Mouse (Mus musculus): ENCODE data around the gene Sdhaf3. TPM values are rescaled to one million over a fixed set of nuclear protein-coding genes. Genes with fewer than 3 reads are reported as not detected.
A peak's percentile ranks its signal among the peaks of the same experiment; 100 is the strongest.
"Not testable (repeated sequence)": the region's sequence is repeated elsewhere in the genome, so short reads cannot be mapped to it uniquely, and the experiment has no call there.

Sdhaf3 gene
- polyA plus RNA-seq, 1 experiment from 2014 or later = 9.0 TPM

- Histone ChIP-seq H3K4me3 (ENCODE audit: low read depth, low read length) (no peak overlapping the region), H3K36me3 (replicated peaks; ENCODE audit: control insufficient read depth, insufficient read depth, low read depth, low read length) (no peaks in the 10 kb centered on the region), H3K27me3 (ENCODE audit: control insufficient read depth, insufficient read depth, low read length) (no peaks in the 10 kb centered on the region), H3K4me1 (ENCODE audit: control insufficient read depth, insufficient read depth, low read length) (no peaks in the 10 kb centered on the region), H3K4me2 (ENCODE audit: low read depth, low read length) (no peak overlapping the region), H3K9ac (replicated peaks; ENCODE audit: low read length) (no peak overlapping the region), H3K9me3 (replicated peaks; ENCODE audit: control insufficient read depth, low read length) (no peaks in the 10 kb centered on the region), H3K27ac (replicated peaks; ENCODE audit: low read depth, low read length) (no peak overlapping the region)
- ATAC-seq (replicated peaks; ENCODE audit: insufficient number of reproducible peaks, low FRiP score, low TSS enrichment, low read depth) (no peak), DNase-seq (ENCODE audit: low spot score) (no peak)
- whole genome bisulfite sequencing = 80% methylated on average over 4 of the region's 4 CpGs
Observed at GRCm38 (mm10) chr6:6931507-6931906, 24.3 kb upstream of the Sdhaf3 start.

- no peaks in the 10 kb centered on the region for H3K36me3 ChIP-seq (replicated peaks; ENCODE audit: control insufficient read depth, insufficient read depth, low read depth, low read length)
- no peaks in the 10 kb centered on the region for H3K9me3 ChIP-seq (replicated peaks; ENCODE audit: control insufficient read depth, low read length)
- DNase-seq (ENCODE audit: low spot score) (no peak), ATAC-seq (replicated peaks; ENCODE audit: insufficient number of reproducible peaks, low FRiP score, low TSS enrichment, low read depth) (no peak)
- no peaks in the 10 kb centered on the region for H3K4me1 ChIP-seq (ENCODE audit: control insufficient read depth, insufficient read depth, low read length)
- H3K4me2 ChIP-seq (ENCODE audit: low read depth, low read length) = no peak overlapping the region
- no peaks in the 10 kb centered on the region for H3K27me3 ChIP-seq (ENCODE audit: control insufficient read depth, insufficient read depth, low read length)
- no peak overlapping the region for H3K4me3 ChIP-seq (ENCODE audit: low read depth, low read length)
- H3K9ac ChIP-seq (replicated peaks; ENCODE audit: low read length) = no peak overlapping the region
- WGBS = 53% methylated on average over 2 of the region's 2 CpGs
- H3K27ac ChIP-seq (replicated peaks; ENCODE audit: low read depth, low read length) = no peak overlapping the region
Observed at GRCm38 (mm10) chr6:6940845-6941244, 15.0 kb upstream of the Sdhaf3 start.

GRCm38 (mm10) chr6:6942813-6943212, 13.0 kb upstream of the Sdhaf3 start:
- no peaks in the 10 kb centered on the region for H3K4me1 ChIP-seq (ENCODE audit: control insufficient read depth, insufficient read depth, low read length)
- DNase-seq (ENCODE audit: low spot score) = peak; percentile 63
- ATAC-seq (replicated peaks; ENCODE audit: insufficient number of reproducible peaks, low FRiP score, low TSS enrichment, low read depth) = no peak

GRCm38 (mm10) chr6:6947650-6948049, 8.2 kb upstream of the Sdhaf3 start:
- no peaks in the 10 kb centered on the region for H3K27me3 ChIP-seq (ENCODE audit: control insufficient read depth, insufficient read depth, low read length)
- H3K4me1 ChIP-seq (ENCODE audit: control insufficient read depth, insufficient read depth, low read length) = no peaks in the 10 kb centered on the region
- ATAC-seq (replicated peaks; ENCODE audit: insufficient number of reproducible peaks, low FRiP score, low TSS enrichment, low read depth) (no peak), DNase-seq (ENCODE audit: low spot score) (no peak)
- H3K9me3 ChIP-seq (replicated peaks; ENCODE audit: control insufficient read depth, low read length) = no peaks in the 10 kb centered on the region
- WGBS = 33% methylated on average over 1 of the region's 1 CpGs
- H3K27ac ChIP-seq (replicated peaks; ENCODE audit: low read depth, low read length) = no peak overlapping the region
- no peak overlapping the region for H3K9ac ChIP-seq (replicated peaks; ENCODE audit: low read length)
- H3K36me3 ChIP-seq (replicated peaks; ENCODE audit: control insufficient read depth, insufficient read depth, low read depth, low read length) = no peaks in the 10 kb centered on the region
- H3K4me3 ChIP-seq (ENCODE audit: low read depth, low read length) = no peak overlapping the region
- H3K4me2 ChIP-seq (ENCODE audit: low read depth, low read length) = no peak overlapping the region

More at GRCm38 (mm10) chr6:6942813-6943212, 13.0 kb upstream of the Sdhaf3 start:
- H3K27me3 ChIP-seq (ENCODE audit: control insufficient read depth, insufficient read depth, low read length) = no peaks in the 10 kb centered on the region
- H3K4me2 ChIP-seq (ENCODE audit: low read depth, low read length) = no peak overlapping the region
- H3K9ac ChIP-seq (replicated peaks; ENCODE audit: low read length) = no peak overlapping the region
- H3K27ac ChIP-seq (replicated peaks; ENCODE audit: low read depth, low read length) = no peak overlapping the region
- H3K4me3 ChIP-seq (ENCODE audit: low read depth, low read length) = no peak overlapping the region
- no peaks in the 10 kb centered on the region for H3K36me3 ChIP-seq (replicated peaks; ENCODE audit: control insufficient read depth, insufficient read depth, low read depth, low read length)
- WGBS = 52% methylated on average over 6 of the region's 6 CpGs
- no peaks in the 10 kb centered on the region for H3K9me3 ChIP-seq (replicated peaks; ENCODE audit: control insufficient read depth, low read length)

GRCm38 (mm10) chr6:6955395-6955763, 425 bp upstream of the Sdhaf3 start:
- Histone ChIP-seq H3K4me1 (ENCODE audit: control insufficient read depth, insufficient read depth, low read length) (no peaks in the 10 kb centered on the region), H3K9me3 (replicated peaks; ENCODE audit: control insufficient read depth, low read length) (no peaks in the 10 kb centered on the region), H3K9ac (replicated peaks; ENCODE audit: low read length) (no peak overlapping the region), H3K27ac (replicated peaks; ENCODE audit: low read depth, low read length) (no peak overlapping the region), H3K27me3 (ENCODE audit: control insufficient read depth, insufficient read depth, low read length) (no peaks in the 10 kb centered on the region), H3K4me2 (ENCODE audit: low read depth, low read length) (peak overlapping the region; percentile 19), H3K36me3 (replicated peaks; ENCODE audit: control insufficient read depth, insufficient read depth, low read depth, low read length) (no peaks in the 10 kb centered on the region), H3K4me3 (ENCODE audit: low read depth, low read length) (peak overlapping the region; percentile 9; the same call in 1 of the 2 replicates)
- DNase-seq (ENCODE audit: low spot score) (no peak), ATAC-seq (replicated peaks; ENCODE audit: insufficient number of reproducible peaks, low FRiP score, low TSS enrichment, low read depth) (peak; percentile 24; the same call in 1 of the 2 replicates)
- 41% methylated on average over 6 of the region's 6 CpGs for WGBS

GRCm38 (mm10) chr6:6959234-6959633, 3.4 kb downstream of the Sdhaf3 start:
- WGBS = 94% methylated on average over 2 of the region's 4 CpGs
- ATAC-seq (replicated peaks; ENCODE audit: insufficient number of reproducible peaks, low FRiP score, low TSS enrichment, low read depth) = not testable (repeated sequence)

GRCm38 (mm10) chr6:6997226-6997946, 41.6 kb downstream of the Sdhaf3 start:
- Histone ChIP-seq H3K27me3 (ENCODE audit: control insufficient read depth, insufficient read depth, low read length) (no peaks in the 10 kb centered on the region), H3K9me3 (replicated peaks; ENCODE audit: control insufficient read depth, low read length) (no peaks in the 10 kb centered on the region), H3K4me3 (ENCODE audit: low read depth, low read length) (no peak overlapping the region), H3K4me1 (ENCODE audit: control insufficient read depth, insufficient read depth, low read length) (no peaks in the 10 kb centered on the region), H3K36me3 (replicated peaks; ENCODE audit: control insufficient read depth, insufficient read depth, low read depth, low read length) (no peaks in the 10 kb centered on the region), H3K9ac (replicated peaks; ENCODE audit: low read length) (no peak overlapping the region), H3K4me2 (ENCODE audit: low read depth, low read length) (no peak overlapping the region), H3K27ac (replicated peaks; ENCODE audit: low read depth, low read length) (no peak overlapping the region)
- no peak for DNase-seq (ENCODE audit: low spot score)
- no peak for ATAC-seq (replicated peaks; ENCODE audit: insufficient number of reproducible peaks, low FRiP score, low TSS enrichment, low read depth)
- WGBS = 79% methylated on average over 4 of the region's 4 CpGs

More at GRCm38 (mm10) chr6:6959234-6959633, 3.4 kb downstream of the Sdhaf3 start:
- DNase-seq (ENCODE audit: low spot score); H3K27ac ChIP-seq (replicated peaks; ENCODE audit: low read depth, low read length); H3K9ac ChIP-seq (replicated peaks; ENCODE audit: low read length); H3K9me3 ChIP-seq (replicated peaks; ENCODE audit: control insufficient read depth, low read length); H3K4me3 ChIP-seq (ENCODE audit: low read depth, low read length); H3K27me3 ChIP-seq (ENCODE audit: control insufficient read depth, insufficient read depth, low read length); H3K4me1 ChIP-seq (ENCODE audit: control insufficient read depth, insufficient read depth, low read length); H3K4me2 ChIP-seq (ENCODE audit: low read depth, low read length); H3K36me3 ChIP-seq (replicated peaks; ENCODE audit: control insufficient read depth, insufficient read depth, low read depth, low read length): not testable (repeated sequence)

GRCm38 (mm10) chr6:6997956-6998355, 42.2 kb downstream of the Sdhaf3 start:
- no peak overlapping the region for H3K4me3 ChIP-seq (ENCODE audit: low read depth, low read length)
- H3K27ac ChIP-seq (replicated peaks; ENCODE audit: low read depth, low read length) = no peak overlapping the region
- H3K36me3 ChIP-seq (replicated peaks; ENCODE audit: control insufficient read depth, insufficient read depth, low read depth, low read length) = no peaks in the 10 kb centered on the region
- no peak overlapping the region for H3K9ac ChIP-seq (replicated peaks; ENCODE audit: low read length)
- no peaks in the 10 kb centered on the region for H3K9me3 ChIP-seq (replicated peaks; ENCODE audit: control insufficient read depth, low read length)
- WGBS = 92% methylated on average over 1 of the region's 1 CpGs
- no peaks in the 10 kb centered on the region for H3K4me1 ChIP-seq (ENCODE audit: control insufficient read depth, insufficient read depth, low read length)
- H3K27me3 ChIP-seq (ENCODE audit: control insufficient read depth, insufficient read depth, low read length) = no peaks in the 10 kb centered on the region
- ATAC-seq (replicated peaks; ENCODE audit: insufficient number of reproducible peaks, low FRiP score, low TSS enrichment, low read depth) (no peak), DNase-seq (ENCODE audit: low spot score) (no peak)
- H3K4me2 ChIP-seq (ENCODE audit: low read depth, low read length) = no peak overlapping the region

All from embryonic facial prominence, embryonic 11.5 days (tissue).